Mouse (Mus musculus) intestine, embryonic 14.5 days (tissue): Measurements from ENCODE around the gene Mtfmt. TPM values are rescaled to one million over a fixed set of nuclear protein-coding genes. Genes with fewer than 3 reads are reported as not detected.

Experiments
- ATAC-seq: fragments of 200-750 bp; cut with Nextera tagmentation; replicated peaks from 2 replicates; pipeline ENCODE4 v1.8.0; 2017; ENCODE audit warnings: low read depth, moderate number of reproducible peaks, moderate TSS enrichment, moderate library complexity; ENCODE audit not compliant: low FRiP score, low TSS enrichment
- DNase-seq: peaks from one replicate; pipeline ENCODE4 v3.0.0-alpha.2; 2018; ENCODE audit warnings: low spot score
- H3K27ac ChIP-seq: fragments of 300-500 bp; sonication (generic); 2 replicates; pipeline ENCODE4 v1.5.1; 2014; ENCODE audit warnings: low read depth, mild to moderate bottlenecking, control low read depth
- H3K27me3 ChIP-seq: fragments of 300-500 bp; sonication (generic); replicated peaks from 2 replicates; pipeline ENCODE4 v1.6.1; 2014; ENCODE audit warnings: low read length, control low read depth; ENCODE audit not compliant: control insufficient read depth, insufficient read depth
- H3K36me3 ChIP-seq: fragments of 300-500 bp; sonication (generic); 2 replicates; pipeline ENCODE4 v1.6.1; 2014; ENCODE audit warnings: low read length, control low read depth; ENCODE audit not compliant: control insufficient read depth, insufficient read depth
- H3K4me1 ChIP-seq: fragments of 300-500 bp; sonication (generic); replicated peaks from 2 replicates; pipeline ENCODE4 v1.6.1; 2014; ENCODE audit warnings: low read length, control low read depth, mixed read lengths; ENCODE audit not compliant: control insufficient read depth, insufficient read depth
- H3K4me2 ChIP-seq: fragments of 300-500 bp; sonication (generic); 2 replicates; pipeline ENCODE4 v1.6.1; 2014; ENCODE audit warnings: low read length
- H3K4me3 ChIP-seq: fragments of 300-500 bp; sonication (generic); 2 replicates; pipeline ENCODE4 v1.5.1; 2014; ENCODE audit warnings: low read depth, low read length, control low read depth, mixed read lengths
- H3K9ac ChIP-seq: fragments of 300-500 bp; sonication (generic); 2 replicates; pipeline ENCODE4 v1.6.1; 2014; ENCODE audit warnings: mild to moderate bottlenecking, low read length
- H3K9me3 ChIP-seq: fragments of 300-500 bp; sonication (generic); 2 replicates; pipeline ENCODE4 v1.6.1; 2016; ENCODE audit warnings: low read length, control low read depth; ENCODE audit not compliant: control insufficient read depth
- WGBS: fragments of 180-500 bp; shearing (Covaris S2); extraction: QIAGEN DNeasy Blood & Tissue Kit; methylation state at CpG from one replicate; pipeline ENCODE4 v1.1.7; 2014; 5-methylcytosine and 5-hydroxymethylcytosine counted together
- polyA plus RNA-seq: library from polyadenylated mRNA; unstranded; fragments of >200 nt; fragmentation: Nextera tagmentation; extraction: Ambion mirVana; gene quantifications from 2 replicates; pipeline ENCODE4 v1.2.1, GENCODE M21; 2014

Gene Mtfmt
- 19.5 and 20.2 TPM in 2 replicates for polyA plus RNA-seq

DNA sequence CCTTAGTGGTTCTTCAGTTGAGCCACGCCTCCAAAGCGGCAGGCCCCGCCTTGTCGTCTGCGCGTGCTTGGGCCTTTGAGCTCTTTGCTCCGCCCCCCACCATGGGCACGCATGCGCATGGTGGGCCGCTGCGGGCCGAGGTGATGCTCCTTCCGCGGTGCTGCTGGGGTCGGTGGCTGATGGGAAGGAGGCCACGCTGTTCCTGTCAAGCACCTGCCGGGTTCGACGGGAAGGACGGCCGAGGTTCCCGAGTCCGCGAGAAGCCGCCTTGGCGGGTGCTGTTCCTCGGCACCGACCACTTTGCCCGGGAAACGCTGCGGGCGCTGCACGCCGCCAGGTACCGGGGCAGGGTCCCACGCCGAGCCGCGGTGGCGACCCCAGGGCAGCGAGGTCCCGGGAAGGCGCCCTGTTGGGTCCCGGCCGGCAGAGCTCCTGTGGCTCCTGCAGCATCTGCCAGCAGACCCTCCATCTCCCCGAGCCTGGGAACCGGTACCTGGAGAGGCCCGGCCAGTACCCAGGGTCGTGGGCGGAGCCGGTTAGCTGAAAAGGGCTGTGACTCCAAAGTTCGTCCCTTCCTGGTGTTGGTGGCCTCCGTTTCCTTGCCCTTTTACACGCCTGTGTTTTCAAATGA is at the start of gene Mtfmt:
Mtfmt (plus strand) TSS at position 112 of the 631 bp plus-strand sequence.
- under 1% methylated on average over 54 of the region's 54 CpGs for WGBS
- Histone ChIP-seq H3K9ac (peak within 1 kb of the TSS; percentile 74), H3K4me3 (peak within 1 kb of the TSS; percentile 92), H3K4me2 (peak within 1 kb of the TSS; percentile 53), H3K9me3 (no peaks in the 10 kb centered on the region), H3K36me3 (peaks cover 12% of the 10 kb centered on the region), H3K27me3 (no peaks in the 10 kb centered on the region; the same call in 1 of the 2 replicates), H3K4me1 (no peaks in the 10 kb centered on the region; the same call in 1 of the 2 replicates), H3K27ac (no peak within 1 kb of the TSS)
- peak; percentile 85 for ATAC-seq
- peak; percentile 94 for DNase-seq

DNA sequence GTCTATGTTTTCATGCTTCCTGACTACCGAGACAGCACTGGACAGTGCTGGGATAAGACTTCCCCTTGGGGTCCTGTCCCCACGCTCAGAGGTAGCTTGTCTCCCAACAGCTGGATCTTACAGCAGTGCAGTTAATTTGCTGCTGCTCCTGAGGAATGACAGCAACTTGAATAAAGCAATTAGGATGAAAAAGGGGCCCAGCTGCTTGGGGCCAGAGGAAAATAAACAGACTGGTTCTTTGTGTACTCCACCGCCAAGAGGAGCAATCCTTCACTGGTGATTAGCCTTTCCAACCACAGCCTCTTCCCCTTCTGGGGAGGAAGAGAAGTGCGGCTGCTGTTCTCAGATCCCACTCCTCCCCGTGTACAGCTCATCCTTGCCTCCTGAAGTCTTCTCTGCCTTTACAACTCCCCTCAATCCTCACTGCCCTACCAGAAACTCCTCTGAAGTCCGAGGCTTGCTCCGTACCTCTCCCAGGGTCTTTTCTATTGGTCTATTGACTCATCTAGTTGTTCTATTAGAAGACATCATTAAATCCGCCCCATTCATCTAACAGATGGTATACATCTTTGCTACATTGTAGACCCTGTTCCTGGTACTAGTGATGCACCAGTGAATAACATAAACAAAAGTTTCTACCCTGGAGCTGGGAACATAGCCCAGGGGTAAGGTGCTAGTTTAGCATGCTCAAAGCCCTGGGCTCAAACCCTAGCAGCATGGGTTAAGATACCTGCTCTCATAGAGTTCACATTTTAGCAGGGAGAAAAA is 49.0 kb upstream of the Mtfmt start:
- 13% methylated on average over 8 of the region's 8 CpGs for WGBS
- ATAC-seq (peak; percentile 50; the same call in 1 of the 2 replicates), DNase-seq (peak; percentile 75)
- Histone ChIP-seq H3K4me2 (no peak overlapping the region), H3K4me1 (peaks cover 6% of the 10 kb centered on the region; the same call in 1 of the 2 replicates), H3K27ac (no peak overlapping the region), H3K4me3 (no peak overlapping the region), H3K9ac (no peak overlapping the region), H3K36me3 (no peaks in the 10 kb centered on the region), H3K9me3 (no peaks in the 10 kb centered on the region), H3K27me3 (peaks cover 83% of the 10 kb centered on the region)

GRCm38 (mm10) chr9:65390752-65391612 is 44.6 kb upstream of the Mtfmt start:
- peak; percentile 67 for DNase-seq
- H3K9ac ChIP-seq: peak overlapping the region; percentile 12
- H3K4me2 ChIP-seq: peak overlapping the region; percentile 55
- peaks cover 3% of the 10 kb centered on the region; the same call in 1 of the 2 replicates for H3K4me1 ChIP-seq
- H3K9me3 ChIP-seq: no peaks in the 10 kb centered on the region
- H3K4me3 ChIP-seq: peak overlapping the region; percentile 37
- peak; percentile 52 for ATAC-seq
- 17% methylated on average over 78 of the region's 96 CpGs for WGBS
- no peaks in the 10 kb centered on the region for H3K36me3 ChIP-seq
- peaks cover 85% of the 10 kb centered on the region for H3K27me3 ChIP-seq
- no peak overlapping the region for H3K27ac ChIP-seq

DNA sequence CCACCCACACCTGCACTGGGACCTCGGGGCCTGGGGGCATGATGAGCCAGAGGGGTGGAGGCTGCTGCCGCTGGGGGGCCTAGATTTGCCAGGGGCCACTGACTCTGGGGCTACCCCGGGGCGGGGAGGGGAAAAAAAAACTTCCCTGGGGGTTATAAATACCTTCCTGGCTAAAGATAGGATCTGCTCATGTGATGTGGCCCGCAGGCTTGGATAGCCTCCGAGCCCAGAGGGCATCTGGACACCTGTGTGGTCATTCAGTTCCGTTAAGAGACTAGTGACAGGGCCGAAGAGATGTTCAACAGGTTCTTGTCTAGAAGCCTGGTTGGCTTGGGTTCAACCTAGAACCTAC is 44.0 kb upstream of the Mtfmt start, which contains the start of gene Kbtbd13:
Kbtbd13 (minus strand) TSS at position 40 of the 352 bp plus-strand sequence.
- Histone ChIP-seq H3K4me1 (no peaks in the 10 kb centered on the region; the same call in 1 of the 2 replicates), H3K36me3 (no peaks in the 10 kb centered on the region), H3K9ac (peak within 1 kb of the TSS; percentile 12), H3K9me3 (no peaks in the 10 kb centered on the region), H3K4me3 (peak within 1 kb of the TSS; percentile 37), H3K4me2 (peak within 1 kb of the TSS; percentile 55), H3K27ac (no peak within 1 kb of the TSS), H3K27me3 (peaks cover 88% of the 10 kb centered on the region)
- 30% methylated on average over 8 of the region's 8 CpGs for WGBS
- ATAC-seq: no peak
- DNase-seq: no peak

- no peak overlapping the region for H3K4me3 ChIP-seq
- WGBS: 28% methylated on average over 6 of the region's 6 CpGs
- H3K4me2 ChIP-seq: no peak overlapping the region
- H3K27me3 ChIP-seq: peaks cover 88% of the 10 kb centered on the region
- H3K9me3 ChIP-seq: no peaks in the 10 kb centered on the region
- H3K9ac ChIP-seq: no peak overlapping the region
- peak; percentile 85 for DNase-seq
- no peak for ATAC-seq
- no peaks in the 10 kb centered on the region; the same call in 1 of the 2 replicates for H3K4me1 ChIP-seq
- no peak overlapping the region for H3K27ac ChIP-seq
- no peaks in the 10 kb centered on the region for H3K36me3 ChIP-seq
Observed at GRCm38 (mm10) chr9:65392638-65393364, 42.8 kb upstream of the Mtfmt start.

DNA sequence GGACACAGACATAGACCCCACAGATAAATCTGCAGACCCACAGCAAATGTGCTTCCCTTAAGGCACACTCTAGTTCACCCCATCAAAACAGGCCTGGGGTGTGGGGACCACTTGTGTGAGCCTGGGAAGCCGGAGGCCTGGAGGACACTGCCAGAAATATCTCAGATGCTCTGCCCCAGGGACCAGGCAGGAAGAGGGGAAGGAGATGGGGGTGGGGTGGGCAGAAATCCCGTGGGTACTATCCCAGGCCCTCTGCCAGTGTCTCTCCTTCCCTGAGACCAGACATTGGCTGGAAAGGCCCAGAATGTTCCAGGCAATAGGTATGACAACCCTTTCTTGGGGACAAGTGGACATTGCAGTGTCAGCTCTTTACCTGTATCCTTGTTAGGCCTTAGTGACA is 42.0 kb upstream of the Mtfmt start:
- WGBS: 51% methylated on average over 2 of the region's 2 CpGs
- no peak overlapping the region for H3K27ac ChIP-seq
- H3K4me2 ChIP-seq: no peak overlapping the region
- peaks cover 3% of the 10 kb centered on the region for H3K4me1 ChIP-seq
- H3K27me3 ChIP-seq: peaks cover 89% of the 10 kb centered on the region
- no peaks in the 10 kb centered on the region for H3K36me3 ChIP-seq
- H3K9ac ChIP-seq: no peak overlapping the region
- DNase-seq: no peak
- ATAC-seq: no peak
- H3K4me3 ChIP-seq: no peak overlapping the region
- no peaks in the 10 kb centered on the region for H3K9me3 ChIP-seq

GRCm38 (mm10) chr9:65394360-65394759 is 41.2 kb upstream of the Mtfmt start:
- no peak overlapping the region for H3K9ac ChIP-seq
- ATAC-seq: no peak
- H3K9me3 ChIP-seq: no peaks in the 10 kb centered on the region
- no peak overlapping the region for H3K27ac ChIP-seq
- 62% methylated on average over 2 of the region's 2 CpGs for WGBS
- H3K4me2 ChIP-seq: no peak overlapping the region
- DNase-seq: no peak
- no peaks in the 10 kb centered on the region for H3K36me3 ChIP-seq
- no peak overlapping the region for H3K4me3 ChIP-seq
- H3K4me1 ChIP-seq: peaks cover 3% of the 10 kb centered on the region
- peaks cover 89% of the 10 kb centered on the region for H3K27me3 ChIP-seq
